ENCODE assay signal across 28 mouse cellular contexts in genomic region chr13:103763640-103764039, GRCm38 (mm10).
"Had no signal": no experiment of that assay in that cellular context is flagged by ENCODE, and none has a peak within 500 bp of the region (broad histone marks: within the 10 kb centered on the region; RNA-seq: fewer than 3 reads in every experiment).

No protein-coding gene starts in this region.

- H3K9ac ChIP-seq: heart, embryonic 13.5 days; heart, embryonic 15.5 days; hindbrain, embryonic 13.5 days; hindbrain, embryonic 15.5 days; kidney, embryonic 15.5 days; limb, embryonic 13.5 days; limb, embryonic 15.5 days; liver, embryonic 14.5 days had no signal

- DNase-seq: gastrocnemius, adult 2 months; gastrocnemius, postnatal 14 days; gastrocnemius, postnatal 36 days; heart, adult 11 months; heart, adult 2 months; heart, postnatal 14 days; heart, postnatal 36 days; kidney, adult 11 months; kidney, adult 2 months; kidney, adult 9 months; kidney, postnatal 14 days; kidney, postnatal 36 days; layer of hippocampus, adult 9-11 months; layer of hippocampus, postnatal 36 days; left cerebral cortex, postnatal 4 days; lung, adult 18-20 months had no signal

- H3K9me3 ChIP-seq: heart, embryonic 13.5 days; heart, embryonic 15.5 days; hindbrain, embryonic 13.5 days; hindbrain, embryonic 15.5 days; kidney, embryonic 15.5 days; limb, embryonic 13.5 days; limb, embryonic 15.5 days had no signal

- ATAC-seq: hindbrain, postnatal 0 days; intestine, embryonic 16.5 days had no signal

- H3K4me3 ChIP-seq: gastrocnemius, adult 2 months; heart, adult 2 months; heart, embryonic 13.5 days; heart, embryonic 15.5 days; hindbrain, embryonic 13.5 days; hindbrain, embryonic 15.5 days; kidney, embryonic 15.5 days; limb, embryonic 13.5 days; limb, embryonic 15.5 days had no signal

- H3K27ac ChIP-seq: gastrocnemius, adult 2 months; heart, adult 2 months; heart, embryonic 13.5 days; heart, embryonic 15.5 days; hindbrain, embryonic 13.5 days; hindbrain, embryonic 15.5 days; hindbrain, postnatal 0 days; kidney, embryonic 15.5 days; kidney, postnatal 0 days; limb, embryonic 13.5 days; limb, embryonic 15.5 days; liver, embryonic 14.5 days had no signal

- H3K4me1 ChIP-seq: heart, embryonic 13.5 days; heart, embryonic 15.5 days; hindbrain, embryonic 13.5 days; hindbrain, embryonic 15.5 days; kidney, embryonic 15.5 days had no signal

- H3K27me3 ChIP-seq: heart, embryonic 13.5 days; heart, embryonic 15.5 days; hindbrain, embryonic 13.5 days; hindbrain, embryonic 15.5 days; kidney, embryonic 15.5 days; limb, embryonic 13.5 days; limb, embryonic 15.5 days had no signal

- H3K4me2 ChIP-seq: heart, embryonic 11.5 days; heart, embryonic 13.5 days; heart, embryonic 15.5 days; hindbrain, embryonic 13.5 days; hindbrain, embryonic 15.5 days; kidney, embryonic 15.5 days; limb, embryonic 13.5 days; limb, embryonic 15.5 days had no signal
